Mouse (Mus musculus) T-helper 1 cell (primary cell): ENCODE results near the gene Ntn1.

Experiments used
- in situ Hi-C: fragments of 300-600 bp; cut with MboI, MseI; formaldehyde crosslinking; loops from one replicate; pipeline ENCODE4 v1.15.1; 2025; ENCODE audit warnings: high pct_unique_total_duplicates

Gene Ntn1

GRCm38 (mm10) chr11:68216041-68216440 is 184.6 kb downstream of the Ntn1 start:
- in situ Hi-C loops = no loop called here

GRCm38 (mm10) chr11:68215206-68215912 is 185.3 kb downstream of the Ntn1 start:
- in situ Hi-C loops = no loop called here

GRCm38 (mm10) chr11:68214496-68215205 is 186.0 kb downstream of the Ntn1 start:
- in situ Hi-C loops = no loop called here

- in situ Hi-C loops = no loop called here
Observed at GRCm38 (mm10) chr11:68213896-68214295, 186.7 kb downstream of the Ntn1 start.

- in situ Hi-C loops = no loop called here
Observed at GRCm38 (mm10) chr11:68211924-68212578, 188.6 kb downstream of the Ntn1 start.

- in situ Hi-C loops = no loop called here
Observed at GRCm38 (mm10) chr11:68210714-68211113, 189.9 kb downstream of the Ntn1 start.

- in situ Hi-C loops = loop anchor here (10.0 kb wide), 1 partner anchor 915 kb away; the partner anchor contains the start of genes 9130213A22Rik, Aloxe3 and Hes7
Observed at GRCm38 (mm10) chr11:68209506-68209905, 191.1 kb downstream of the Ntn1 start.

GRCm38 (mm10) chr11:68208582-68208981 is 192.0 kb downstream of the Ntn1 start:
- in situ Hi-C loops = loop anchor here (10.0 kb wide), 1 partner anchor 916 kb away; the partner anchor contains the start of genes 9130213A22Rik, Aloxe3 and Hes7

GRCm38 (mm10) chr11:68208023-68208422 is 192.6 kb downstream of the Ntn1 start:
- in situ Hi-C loops = loop anchor here (10.0 kb wide), 1 partner anchor 917 kb away; the partner anchor contains the start of genes 9130213A22Rik, Aloxe3 and Hes7

GRCm38 (mm10) chr11:68205572-68206229 is 194.9 kb downstream of the Ntn1 start:
- in situ Hi-C loops = loop anchor here (10.0 kb wide), 1 partner anchor 919 kb away; the partner anchor contains the start of genes 9130213A22Rik, Aloxe3 and Hes7

- in situ Hi-C loops = loop anchor here (10.0 kb wide), 1 partner anchor 920 kb away; the partner anchor contains the start of genes 9130213A22Rik, Aloxe3 and Hes7
Observed at GRCm38 (mm10) chr11:68204407-68204806, 196.2 kb downstream of the Ntn1 start.

GRCm38 (mm10) chr11:68203658-68204315 is 196.8 kb downstream of the Ntn1 start:
- in situ Hi-C loops = loop anchor here (10.0 kb wide), 1 partner anchor 921 kb away; the partner anchor contains the start of genes 9130213A22Rik, Aloxe3 and Hes7

- in situ Hi-C loops = loop anchor here (10.0 kb wide), 1 partner anchor 922 kb away; the partner anchor contains the start of genes 9130213A22Rik, Aloxe3 and Hes7
Observed at GRCm38 (mm10) chr11:68202561-68202960, 198.1 kb downstream of the Ntn1 start.

GRCm38 (mm10) chr11:68201811-68202459 is 198.7 kb downstream of the Ntn1 start:
- in situ Hi-C loops = loop anchor here (10.0 kb wide), 1 partner anchor 923 kb away; the partner anchor contains the start of genes 9130213A22Rik, Aloxe3 and Hes7

GRCm38 (mm10) chr11:68201063-68201462 is 199.6 kb downstream of the Ntn1 start:
- in situ Hi-C loops = loop anchor here (10.0 kb wide), 1 partner anchor 924 kb away; the partner anchor contains the start of genes 9130213A22Rik, Aloxe3 and Hes7

- in situ Hi-C loops = loop anchor here (10.0 kb wide), 1 partner anchor 924 kb away; the partner anchor contains the start of genes 9130213A22Rik, Aloxe3 and Hes7
Observed at GRCm38 (mm10) chr11:68200500-68200899, 200.1 kb downstream of the Ntn1 start.

GRCm38 (mm10) chr11:68199801-68200423 is 200.7 kb downstream of the Ntn1 start:
- in situ Hi-C loops = loop anchor here (10.0 kb wide), 1 partner anchor 925 kb away; the partner anchor contains the start of genes 9130213A22Rik, Aloxe3 and Hes7

- in situ Hi-C loops = no loop called here
Observed at GRCm38 (mm10) chr11:68199103-68199502, 201.5 kb downstream of the Ntn1 start.

GRCm38 (mm10) chr11:68198696-68199095 is 201.9 kb downstream of the Ntn1 start:
- in situ Hi-C loops = no loop called here
